Mouse (Mus musculus) forebrain, embryonic 14.5 days (tissue): Measurements from ENCODE around the gene Dnah1. TPM values are rescaled to one million over a fixed set of nuclear protein-coding genes. Genes with fewer than 3 reads are reported as not detected.

Experiments
- ATAC-seq: fragments of 200-750 bp; cut with Nextera tagmentation; 2 replicates; pipeline ENCODE4 v1.8.0; 2017; ENCODE audit warnings: mild to moderate bottlenecking, moderate library complexity
- DNase-seq: peaks from one replicate; pipeline ENCODE4 v3.0.0-alpha.2; 2015; ENCODE audit warnings: low spot score
- H3K27ac ChIP-seq: fragments of 300-500 bp; sonication (generic); 2 replicates; pipeline ENCODE4 v1.5.1; 2014; ENCODE audit warnings: low read depth, mild to moderate bottlenecking, control low read depth, low read length, moderate library complexity
- H3K27me3 ChIP-seq: fragments of 300-500 bp; sonication (generic); replicated peaks from 2 replicates; pipeline ENCODE4 v1.6.1; 2014; ENCODE audit warnings: low read length, control low read depth, mixed read lengths; ENCODE audit not compliant: control insufficient read depth, insufficient read depth
- H3K36me3 ChIP-seq: fragments of 300-500 bp; sonication (generic); 2 replicates; pipeline ENCODE4 v1.6.1; 2014; ENCODE audit warnings: low read length, control low read depth; ENCODE audit not compliant: control insufficient read depth, insufficient read depth
- H3K4me1 ChIP-seq: fragments of 300-500 bp; sonication (generic); 2 replicates; pipeline ENCODE4 v1.6.1; 2014; ENCODE audit warnings: antibody characterized with exemption, low read length, control low read depth; ENCODE audit not compliant: control insufficient read depth, insufficient read depth
- H3K4me2 ChIP-seq: fragments of 300-500 bp; sonication (generic); 2 replicates; pipeline ENCODE4 v1.6.1; 2014; ENCODE audit warnings: mild to moderate bottlenecking, control low read depth, low read length
- H3K4me3 ChIP-seq: fragments of 300-500 bp; sonication (generic); 2 replicates; pipeline ENCODE4 v1.5.1; 2014; ENCODE audit warnings: low read depth, low read length, control low read depth
- H3K9ac ChIP-seq: fragments of 300-500 bp; sonication (generic); 2 replicates; pipeline ENCODE4 v1.6.1; 2014; ENCODE audit warnings: mild to moderate bottlenecking, low read length, control low read depth, moderate library complexity
- H3K9me3 ChIP-seq: fragments of 300-500 bp; sonication (generic); replicated peaks from 2 replicates; pipeline ENCODE4 v1.6.1; 2016; ENCODE audit warnings: low read length, control low read depth, mixed read lengths; ENCODE audit not compliant: control insufficient read depth
- WGBS: fragments of 180-500 bp; shearing (Covaris S2); extraction: QIAGEN DNeasy Blood & Tissue Kit; methylation state at CpG from one replicate; pipeline ENCODE4 v1.1.7; 2014; 5-methylcytosine and 5-hydroxymethylcytosine counted together
- polyA plus RNA-seq: library from polyadenylated mRNA; unstranded; fragments of >200 nt; fragmentation: Nextera tagmentation; extraction: Ambion mirVana; gene quantifications from 2 replicates; pipeline ENCODE4 v1.2.1, GENCODE M21; 2014

Gene Dnah1
- 3.8 and 4.2 TPM in 2 replicates for polyA plus RNA-seq

DNA sequence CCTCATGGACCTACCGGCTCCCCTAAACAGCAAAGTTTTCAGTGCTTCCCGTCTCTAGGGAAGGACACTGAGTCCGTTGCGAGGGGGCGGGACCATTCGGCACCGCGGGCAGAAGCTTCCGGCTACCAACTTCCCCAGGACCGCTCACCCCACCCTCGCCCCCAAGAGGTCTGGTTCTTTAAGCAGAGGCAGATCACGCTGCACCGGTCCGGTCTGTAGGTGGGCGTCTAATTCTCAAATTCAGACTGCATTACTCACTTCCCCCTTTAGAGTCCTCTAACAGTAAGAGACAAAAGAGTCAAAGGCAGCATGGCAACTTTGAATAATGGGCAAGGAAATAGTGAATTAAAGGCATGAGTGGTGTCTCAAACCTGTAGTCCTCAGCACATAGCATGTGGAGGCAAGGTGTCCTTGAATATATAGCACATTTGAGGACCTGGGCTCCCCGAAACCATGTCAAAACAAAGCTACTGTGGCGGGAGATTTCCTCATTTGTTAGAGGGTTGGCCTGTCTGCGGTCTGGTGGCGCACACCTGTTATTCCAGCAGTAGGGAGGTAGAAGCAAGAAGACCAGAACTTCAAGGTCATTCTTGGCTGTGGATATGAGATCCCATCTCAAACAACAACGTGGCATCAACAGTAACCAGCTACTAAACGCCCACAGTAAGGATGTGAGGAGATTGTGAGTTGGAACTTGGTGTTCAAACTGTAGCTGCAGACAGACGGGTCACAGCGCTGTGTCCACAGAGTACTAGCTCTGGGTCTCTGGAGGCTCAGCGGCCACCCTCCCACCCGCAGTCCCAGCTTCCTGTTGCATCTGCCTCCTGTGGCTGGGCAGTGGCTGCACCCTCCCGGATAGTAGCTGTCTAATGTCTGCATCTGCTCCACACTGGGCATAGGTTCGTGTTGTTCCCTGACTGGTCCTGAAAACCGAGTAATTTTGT is at the start of gene Dnah1:
Gene Dnah1, minus strand, starts transcription at position 48 of the 944 bp plus-strand sequence.
- 35% methylated on average over 28 of the region's 28 CpGs for WGBS
- H3K27ac ChIP-seq = no peak within 1 kb of the TSS
- DNase-seq (peak; percentile 41), ATAC-seq (peak; percentile 15; the same call in 1 of the 2 replicates)
- peak within 1 kb of the TSS; percentile 50 for H3K9ac ChIP-seq
- H3K4me1 ChIP-seq = no peaks in the 10 kb centered on the region
- peak within 1 kb of the TSS; percentile 51 for H3K4me2 ChIP-seq
- no peaks in the 10 kb centered on the region for H3K9me3 ChIP-seq
- no peaks in the 10 kb centered on the region for H3K36me3 ChIP-seq
- H3K4me3 ChIP-seq = peak within 1 kb of the TSS; percentile 21
- H3K27me3 ChIP-seq = no peaks in the 10 kb centered on the region

- WGBS = 92% methylated on average over 3 of the region's 3 CpGs
- peaks cover 82% of the 10 kb centered on the region for H3K36me3 ChIP-seq
- no peak for DNase-seq
Observed at GRCm38 (mm10) chr14:31369377-31369776, 45.7 kb upstream of the Dnah1 start.

GRCm38 (mm10) chr14:31367951-31368350 is 44.3 kb upstream of the Dnah1 start:
- Histone ChIP-seq H3K27ac (no peak overlapping the region), H3K9me3 (no peaks in the 10 kb centered on the region), H3K36me3 (peaks cover 82% of the 10 kb centered on the region), H3K9ac (no peak overlapping the region), H3K4me2 (no peak overlapping the region), H3K27me3 (no peaks in the 10 kb centered on the region), H3K4me3 (no peak overlapping the region), H3K4me1 (no peaks in the 10 kb centered on the region)
- DNase-seq (no peak), ATAC-seq (no peak)
- WGBS = 92% methylated on average over 7 of the region's 7 CpGs

More at GRCm38 (mm10) chr14:31369377-31369776, 45.7 kb upstream of the Dnah1 start:
- no peak overlapping the region for H3K9ac ChIP-seq
- H3K27me3 ChIP-seq = no peaks in the 10 kb centered on the region
- H3K27ac ChIP-seq = no peak overlapping the region
- no peaks in the 10 kb centered on the region for H3K4me1 ChIP-seq
- H3K9me3 ChIP-seq = no peaks in the 10 kb centered on the region
- H3K4me3 ChIP-seq = no peak overlapping the region
- ATAC-seq = no peak
- H3K4me2 ChIP-seq = no peak overlapping the region

- H3K4me2 ChIP-seq = no peak overlapping the region
- no peaks in the 10 kb centered on the region for H3K9me3 ChIP-seq
- H3K27me3 ChIP-seq = no peaks in the 10 kb centered on the region
- no peak overlapping the region for H3K9ac ChIP-seq
- ATAC-seq (no peak), DNase-seq (peak; percentile 75)
- no peaks in the 10 kb centered on the region for H3K4me1 ChIP-seq
- no peak overlapping the region for H3K4me3 ChIP-seq
- H3K27ac ChIP-seq = no peak overlapping the region
- H3K36me3 ChIP-seq = peaks cover 80% of the 10 kb centered on the region
Observed at GRCm38 (mm10) chr14:31365350-31365749, 41.7 kb upstream of the Dnah1 start.

- Histone ChIP-seq H3K4me3 (no peak overlapping the region), H3K9ac (no peak overlapping the region), H3K4me1 (no peaks in the 10 kb centered on the region), H3K36me3 (peaks cover 78% of the 10 kb centered on the region), H3K27ac (no peak overlapping the region), H3K27me3 (no peaks in the 10 kb centered on the region), H3K9me3 (no peaks in the 10 kb centered on the region), H3K4me2 (no peak overlapping the region)
- 96% methylated on average over 4 of the region's 4 CpGs for WGBS
- no peak for ATAC-seq
- no peak for DNase-seq
Observed at GRCm38 (mm10) chr14:31364589-31364988, 40.9 kb upstream of the Dnah1 start.

- H3K4me3 ChIP-seq = no peak overlapping the region
- H3K27me3 ChIP-seq = no peaks in the 10 kb centered on the region
- no peak overlapping the region for H3K4me2 ChIP-seq
- no peak overlapping the region for H3K9ac ChIP-seq
- H3K36me3 ChIP-seq = peaks cover 67% of the 10 kb centered on the region
- no peaks in the 10 kb centered on the region for H3K4me1 ChIP-seq
- no peak for ATAC-seq
- no peaks in the 10 kb centered on the region for H3K9me3 ChIP-seq
- DNase-seq = no peak
- 95% methylated on average over 2 of the region's 2 CpGs for WGBS
- H3K27ac ChIP-seq = no peak overlapping the region
Observed at GRCm38 (mm10) chr14:31362236-31362635, 38.5 kb upstream of the Dnah1 start.

GRCm38 (mm10) chr14:31345367-31345766 is 21.7 kb upstream of the Dnah1 start:
- Histone ChIP-seq H3K9ac (no peak overlapping the region), H3K36me3 (peaks cover 52% of the 10 kb centered on the region), H3K27ac (no peak overlapping the region), H3K4me2 (no peak overlapping the region), H3K4me1 (no peaks in the 10 kb centered on the region), H3K27me3 (no peaks in the 10 kb centered on the region), H3K4me3 (no peak overlapping the region), H3K9me3 (no peaks in the 10 kb centered on the region)
- 93% methylated on average over 1 of the region's 1 CpGs for WGBS
- no peak for ATAC-seq
- DNase-seq = no peak

DNA sequence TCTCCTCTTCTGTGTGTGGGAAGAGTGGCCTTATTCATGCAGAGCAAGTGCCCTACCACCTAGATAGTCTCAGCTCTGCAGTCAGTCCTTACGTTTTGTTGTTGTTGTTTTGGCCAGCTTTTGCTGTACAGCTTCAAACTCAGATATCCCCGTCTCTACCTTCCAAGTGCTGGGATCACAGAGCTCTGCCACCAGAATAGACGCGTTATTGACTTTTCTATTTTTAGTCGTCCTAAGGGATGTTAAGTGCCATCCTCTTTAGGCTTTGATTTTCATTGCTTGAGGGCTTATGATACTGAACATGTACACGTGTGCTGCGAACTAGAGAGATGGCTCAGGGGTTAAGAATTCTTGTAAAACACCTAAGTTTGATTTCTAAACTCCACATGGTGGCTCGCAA is 19.5 kb upstream of the Dnah1 start:
- Histone ChIP-seq H3K27ac (no peak overlapping the region), H3K27me3 (no peaks in the 10 kb centered on the region), H3K4me3 (no peak overlapping the region), H3K9me3 (no peaks in the 10 kb centered on the region), H3K9ac (no peak overlapping the region), H3K4me1 (0 out of 2 replicates have a peak, but pooled peaks cover 3% of the 10 kb centered on the region), H3K36me3 (peaks cover 44% of the 10 kb centered on the region), H3K4me2 (no peak overlapping the region)
- 89% methylated on average over 8 of the region's 8 CpGs for WGBS
- no peak for DNase-seq
- ATAC-seq = no peak

DNA sequence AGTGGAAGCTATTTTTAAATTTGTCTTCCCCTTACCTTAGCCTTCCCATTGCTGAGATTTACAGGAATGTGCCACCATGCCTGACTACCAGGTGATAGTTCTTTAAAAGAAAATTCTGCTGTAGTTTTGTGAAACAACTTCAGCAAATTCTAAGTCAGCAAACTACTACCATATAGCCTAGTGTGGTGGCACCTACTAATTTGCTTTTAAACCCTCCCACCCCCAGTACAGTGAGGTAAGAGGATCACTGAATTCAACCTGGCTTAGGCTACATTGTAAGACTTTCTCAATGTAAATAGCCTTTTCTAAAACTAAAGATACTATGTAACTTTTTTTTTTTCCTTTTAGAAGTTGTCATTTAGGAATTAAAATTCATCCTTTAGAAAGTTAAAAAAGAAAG is 14.3 kb upstream of the Dnah1 start:
- DNase-seq (no peak), ATAC-seq (no peak)
- no peaks in the 10 kb centered on the region for H3K9me3 ChIP-seq
- H3K9ac ChIP-seq = peak overlapping the region; percentile 81; the same call in 1 of the 2 replicates
- no peak overlapping the region for H3K27ac ChIP-seq
- peaks cover 17% of the 10 kb centered on the region for H3K4me1 ChIP-seq
- H3K36me3 ChIP-seq = peaks cover 11% of the 10 kb centered on the region
- H3K4me3 ChIP-seq = peak overlapping the region; percentile 75; the same call in 1 of the 2 replicates
- H3K4me2 ChIP-seq = peak overlapping the region; percentile 75
- no peaks in the 10 kb centered on the region for H3K27me3 ChIP-seq
